Mouse (Mus musculus) CH12.LX (cell line): ENCODE measurements around the gene Tes3-ps. TPM values are rescaled to one million over a fixed set of nuclear protein-coding genes. Genes with fewer than 3 reads are reported as not detected.

Experiments used
- DNase-seq: peaks from one replicate; pipeline ENCODE4 v3.0.0-alpha.2; 2013; ENCODE audit errors: extremely low read depth
- H3K27ac ChIP-seq: 2 replicates; pipeline ENCODE4 v1.5.1; 2012; ENCODE audit warnings: low read depth, mild to moderate bottlenecking, control low read depth, moderate library complexity; ENCODE audit not compliant: insufficient read depth
- H3K27me3 ChIP-seq: replicated peaks from 2 replicates; pipeline ENCODE3; 2012; ENCODE audit warnings: inconsistent platforms
- H3K36me3 ChIP-seq, 2 experiments: replicated peaks in 1 of 2; 2 replicates each; pipeline versions ENCODE3 to v1.6.1; 2012; ENCODE audit warnings: inconsistent platforms in 1 of 2, low read length in 1 of 2, mild to moderate bottlenecking in 1 of 2, mixed read lengths in 1 of 2, moderate library complexity in 1 of 2; ENCODE audit not compliant: control insufficient read depth in 1 of 2, insufficient read depth in 1 of 2
- H3K4me1 ChIP-seq, 2 experiments: 2 replicates each; pipeline ENCODE4 v1.6.1; 2012; ENCODE audit warnings: inconsistent platforms in 1 of 2, moderate library complexity in 1 of 2; ENCODE audit not compliant: insufficient read depth in 2 of 2, control insufficient read depth in 1 of 2
- H3K4me2 ChIP-seq: 2 replicates; pipeline ENCODE4 v1.6.1; 2012; ENCODE audit warnings: low read depth, mild to moderate bottlenecking, control low read depth; ENCODE audit not compliant: poor library complexity, insufficient read depth, severe bottlenecking
- H3K4me3 ChIP-seq, 3 experiments: fragments of 150-350 bp in 1 of 3; sonication (generic) in 1 of 3; replicated peaks in 1 of 3; 2 replicates each; pipeline versions ENCODE3 to v1.5.1; 2011 to 2012; ENCODE audit warnings: low read depth in 2 of 3, low read length in 2 of 3, mild to moderate bottlenecking in 2 of 3, moderate library complexity in 2 of 3, control low read depth in 1 of 3, improper control_type of control experiment in 1 of 3, inconsistent platforms in 1 of 3, mixed read lengths in 1 of 3; ENCODE audit not compliant: poor library complexity in 1 of 3
- H3K79me2 ChIP-seq: replicated peaks from 2 replicates; pipeline ENCODE4 v1.6.1; 2012; ENCODE audit warnings: mild to moderate bottlenecking, moderate library complexity; ENCODE audit not compliant: control insufficient read depth, poor library complexity, insufficient read depth, severe bottlenecking; ENCODE audit errors: extremely low read depth
- H3K9ac ChIP-seq: 2 replicates; pipeline ENCODE4 v1.6.1; 2012; ENCODE audit warnings: low read depth, mild to moderate bottlenecking, control low read depth, moderate library complexity; ENCODE audit not compliant: insufficient read depth
- H3K9me3 ChIP-seq: replicated peaks from 2 replicates; pipeline ENCODE3; 2012; ENCODE audit warnings: low read length, inconsistent platforms, mixed read lengths
- BHLHE40 ChIP-seq: IDR thresholded peaks from 2 replicates; pipeline ENCODE4 v1.6.1; 2011; ENCODE audit warnings: mild to moderate bottlenecking, low read depth, low read length, improper control_type of control experiment
- CHD1 ChIP-seq: IDR thresholded peaks from 2 replicates; pipeline ENCODE4 v1.6.1; 2012; ENCODE audit warnings: low read depth, low read length, improper control_type of control experiment, inconsistent platforms
- CHD2 ChIP-seq: IDR thresholded peaks from 2 replicates; pipeline ENCODE4 v1.6.1; 2011; ENCODE audit warnings: low read length, improper control_type of control experiment
- CTCF ChIP-seq, 2 experiments: IDR thresholded peaks in 1 of 2; conservative IDR thresholded peaks in 1 of 2; 2 replicates each; pipeline ENCODE4 v1.5.1; 2011 to 2012; ENCODE audit warnings: low read depth in 2 of 2, low read length in 2 of 2, improper control_type of control experiment in 1 of 2, inconsistent platforms in 1 of 2, mild to moderate bottlenecking in 1 of 2, moderate library complexity in 1 of 2
- E2F4 ChIP-seq: IDR thresholded peaks from 2 replicates; pipeline ENCODE4 v1.6.1; 2011; ENCODE audit warnings: low read depth, low read length, improper control_type of control experiment; ENCODE audit not compliant: insufficient replicate concordance
- EP300 ChIP-seq: IDR thresholded peaks from 2 replicates; pipeline ENCODE4 v1.6.1; 2011; ENCODE audit warnings: low read length, improper control_type of control experiment
- ETS1 ChIP-seq: conservative IDR thresholded peaks from 2 replicates; pipeline ENCODE4 v1.6.1; 2012; ENCODE audit warnings: low read depth, mild to moderate bottlenecking, inconsistent platforms, low read length, improper control_type of control experiment, moderate library complexity
- GABPA ChIP-seq: IDR thresholded peaks from 2 replicates; pipeline ENCODE4 v1.6.1; 2012; ENCODE audit warnings: low read depth, low read length, improper control_type of control experiment, inconsistent platforms; ENCODE audit not compliant: insufficient replicate concordance
- IRF4 ChIP-seq: IDR thresholded peaks from 2 replicates; pipeline ENCODE4 v1.6.1; 2014; ENCODE audit warnings: low read depth, mild to moderate bottlenecking, inconsistent platforms, low read length, improper control_type of control experiment
- JUN ChIP-seq: IDR thresholded peaks from 2 replicates; pipeline ENCODE4 v1.6.1; 2011; ENCODE audit warnings: low read depth, mild to moderate bottlenecking, low read length, improper control_type of control experiment, moderate library complexity; ENCODE audit not compliant: insufficient read depth
- JUND ChIP-seq: conservative IDR thresholded peaks from 2 replicates; pipeline ENCODE4 v1.6.1; 2011; ENCODE audit warnings: low read depth, low read length, improper control_type of control experiment
- MAX ChIP-seq: IDR thresholded peaks from 2 replicates; pipeline ENCODE4 v1.6.1; 2011; ENCODE audit warnings: low read length, improper control_type of control experiment
- MEF2A ChIP-seq: IDR thresholded peaks from 2 replicates; pipeline ENCODE4 v1.6.1; 2014; ENCODE audit warnings: low read depth, mild to moderate bottlenecking, inconsistent platforms, low read length, improper control_type of control experiment, borderline replicate concordance
- NRF1 ChIP-seq: IDR thresholded peaks from 2 replicates; pipeline ENCODE4 v1.6.1; 2014; ENCODE audit warnings: low read depth, mild to moderate bottlenecking, inconsistent platforms, low read length, improper control_type of control experiment, moderate library complexity
- POLR2AphosphoS2 ChIP-seq: IDR thresholded peaks from 2 replicates; pipeline ENCODE4 v1.6.1; 2011; ENCODE audit warnings: low read depth, low read length, improper control_type of control experiment
- SIN3A ChIP-seq: IDR thresholded peaks from 2 replicates; pipeline ENCODE4 v1.6.1; 2012; ENCODE audit warnings: low read length, improper control_type of control experiment, inconsistent platforms
- SMC3 ChIP-seq: IDR thresholded peaks from 2 replicates; pipeline ENCODE4 v1.6.1; 2011; ENCODE audit warnings: low read depth, low read length, improper control_type of control experiment
- TBP ChIP-seq: conservative IDR thresholded peaks from 2 replicates; pipeline ENCODE4 v1.6.1; 2011; ENCODE audit warnings: low read depth, low read length, improper control_type of control experiment
- UBTF ChIP-seq: IDR thresholded peaks from 2 replicates; pipeline ENCODE4 v1.6.1; 2012; ENCODE audit warnings: low read depth, mild to moderate bottlenecking, inconsistent platforms, low read length, improper control_type of control experiment, moderate library complexity
- USF1 ChIP-seq: IDR thresholded peaks from 2 replicates; pipeline ENCODE4 v1.6.1; 2014; ENCODE audit warnings: low read depth, mild to moderate bottlenecking, inconsistent platforms, low read length, improper control_type of control experiment
- USF2 ChIP-seq: conservative IDR thresholded peaks from 2 replicates; pipeline ENCODE4 v1.6.1; 2011; ENCODE audit warnings: low read depth, low read length, improper control_type of control experiment
- ZC3H11A ChIP-seq: IDR thresholded peaks from 2 replicates; pipeline ENCODE4 v1.6.1; 2012; ENCODE audit warnings: low read depth, mild to moderate bottlenecking, inconsistent platforms, low read length, improper control_type of control experiment
- ZKSCAN1 ChIP-seq: IDR thresholded peaks from 2 replicates; pipeline ENCODE4 v1.6.1; 2012; ENCODE audit warnings: low read depth, inconsistent platforms, low read length, improper control_type of control experiment, borderline replicate concordance
- ZMIZ1 ChIP-seq: IDR thresholded peaks from 2 replicates; pipeline ENCODE4 v1.6.1; 2012; ENCODE audit warnings: low read depth, mild to moderate bottlenecking, inconsistent platforms, low read length, improper control_type of control experiment
- dilution Hi-C: fragments of 300-500 bp; cut with MboI; formaldehyde crosslinking; loops from 2 replicates; pipeline ENCODE4 v1.14.3; 2020; ENCODE audit warnings: low sequenced_read_pairs; ENCODE audit not compliant: extremely low pct_unique_long_range_greater_than_20kb, extremely low pct_ligation_motif_present
- in situ Hi-C: fragments of 300-500 bp; cut with MboI; formaldehyde crosslinking; loops from 3 replicates; pipeline ENCODE4 v1.14.3; 2019; ENCODE audit warnings: low sequenced_read_pairs, low pct_ligation_motif_present, low pct_unique_long_range_greater_than_20kb, mixed read lengths
- polyA plus RNA-seq: library from polyadenylated mRNA; unstranded; fragments of >175 nt; gene quantifications from 2 replicates; pipeline ENCODE4 v1.2.1, GENCODE M21; 2012; ENCODE audit warnings: low read depth; ENCODE audit not compliant: insufficient read length
- total RNA-seq, 2 experiments: library from RNA; depleted of rRNA; stranded (reverse); fragments of 300-350 nt in 1 of 2; fragments of >200 nt in 1 of 2; gene quantifications; 2 replicates each; pipeline ENCODE4 v1.2.3; 2012 to 2014

The Tes3-ps gene
- total RNA-seq (2012; rRNA removed) = 0.25 TPM in 2 replicates
- 2.3 and 2.5 TPM in 2 replicates for total RNA-seq (2014; rRNA removed)
- polyA plus RNA-seq = 1.6 and 1.7 TPM in 2 replicates

DNA sequence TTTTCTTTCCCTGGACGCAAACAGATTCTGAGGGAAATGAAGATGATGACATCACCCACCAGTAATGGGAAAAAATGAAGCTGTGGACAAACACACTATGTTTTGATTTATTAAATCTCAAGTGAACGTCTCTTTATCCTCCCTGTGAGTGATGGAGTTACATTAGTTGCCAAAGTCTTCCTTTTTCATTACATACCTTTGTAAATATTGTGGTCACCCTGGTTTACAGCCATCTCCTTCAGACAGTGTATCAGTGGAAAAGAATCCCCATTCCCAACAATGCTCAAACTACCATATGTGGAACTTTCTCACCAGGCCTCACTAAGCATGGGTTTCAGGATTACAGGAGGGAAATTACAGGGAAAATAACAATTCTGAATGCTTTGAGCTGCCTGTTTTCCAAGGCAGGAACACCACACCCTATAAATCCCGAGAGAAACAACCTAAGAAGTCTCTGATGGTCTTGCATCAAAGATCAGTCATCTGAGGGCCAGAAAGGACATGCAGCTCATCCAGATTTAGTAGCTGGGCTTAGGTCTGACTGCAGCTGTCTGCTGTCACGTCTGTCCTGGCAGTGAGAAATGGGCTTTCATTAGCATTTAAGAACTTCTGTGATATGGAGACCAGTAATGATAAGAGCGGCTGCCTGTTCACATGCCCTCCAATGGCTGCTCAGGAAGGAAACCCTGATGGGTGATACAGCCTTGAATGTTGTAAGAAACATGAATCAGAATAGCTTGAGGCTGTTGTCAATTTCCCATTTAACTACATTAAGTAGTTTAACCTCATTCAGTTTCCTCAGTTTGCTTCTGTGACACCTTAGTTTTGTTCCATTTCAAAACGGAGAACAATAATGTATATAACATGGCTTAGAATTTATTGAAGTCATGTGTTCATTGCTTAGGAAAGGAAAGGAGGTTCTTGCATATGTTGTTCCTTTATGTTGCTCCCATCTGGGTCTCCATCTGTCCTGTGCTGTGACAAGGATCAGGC is at the start of gene Tes3-ps:
Tes3-ps (plus strand) TSS at position 943 of the 993 bp plus-strand sequence.
- no peak within 1 kb of the TSS for H3K27ac ChIP-seq
- no peaks in the 10 kb centered on the region for H3K9me3 ChIP-seq
- no peaks in the 10 kb centered on the region for H3K79me2 ChIP-seq
- no peaks in the 10 kb centered on the region for H3K27me3 ChIP-seq
- H3K36me3 ChIP-seq = no peaks in the 10 kb centered on the region
- in situ Hi-C loops = no loop called here
- H3K4me1 ChIP-seq = no peaks in the 10 kb centered on the region
- no peak for TF ChIP-seq SMC3
- TF ChIP-seq JUN = no peak
- no peak for TF ChIP-seq CHD1
- TF ChIP-seq USF2 = no peak
- TF ChIP-seq MEF2A = no peak
- TF ChIP-seq ZC3H11A = no peak
- TF ChIP-seq BHLHE40 = no peak
- TF ChIP-seq IRF4 = no peak
- no peak for TF ChIP-seq MAX
- no peak for TF ChIP-seq ZMIZ1
- TF ChIP-seq POLR2AphosphoS2 = no peak
- no peak for TF ChIP-seq USF1
- no peak for TF ChIP-seq ZKSCAN1
- no peak for TF ChIP-seq UBTF
- no peak for DNase-seq
- no peak within 1 kb of the TSS for H3K4me2 ChIP-seq
- dilution Hi-C loops = no loop called here
- H3K9ac ChIP-seq = no peak within 1 kb of the TSS
- H3K4me3 ChIP-seq = no peak within 1 kb of the TSS

DNA sequence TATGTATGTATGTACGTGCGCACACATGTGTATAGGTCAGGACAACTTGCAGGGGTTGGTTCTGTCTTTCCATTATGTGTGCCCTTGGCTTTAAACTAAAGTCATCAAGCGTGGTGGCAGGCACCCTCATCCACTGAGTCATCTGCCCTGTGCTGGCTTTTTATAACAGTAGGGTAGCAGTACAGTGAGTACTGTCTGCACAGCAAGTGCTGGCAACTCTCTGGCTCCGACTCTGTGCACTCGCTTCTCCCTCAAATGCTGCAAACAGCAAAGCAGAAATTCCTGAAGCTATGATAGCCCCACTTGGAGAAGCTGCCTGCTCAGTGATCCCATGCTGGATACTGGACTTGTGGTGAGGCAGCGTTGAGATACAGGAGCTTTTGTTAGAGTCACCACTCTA is 48.7 kb upstream of the Tes3-ps start:
- Histone ChIP-seq H3K27ac (no peak overlapping the region), H3K4me2 (no peak overlapping the region), H3K9ac (no peak overlapping the region), H3K4me1 (no peaks in the 10 kb centered on the region), H3K4me3 (no peak overlapping the region), H3K9me3 (no peaks in the 10 kb centered on the region), H3K79me2 (no peaks in the 10 kb centered on the region), H3K36me3 (peaks cover 48 to 80% of the 10 kb centered on the region in 2 experiments), H3K27me3 (no peaks in the 10 kb centered on the region)
- no peak for DNase-seq
- no peak for TF ChIP-seq CHD1
- TF ChIP-seq NRF1 = no peak
- no peak for TF ChIP-seq ZMIZ1
- no peak for TF ChIP-seq USF1
- no peak for TF ChIP-seq CHD2
- TF ChIP-seq TBP = no peak
- no peak for TF ChIP-seq ETS1
- TF ChIP-seq E2F4 = no peak
- TF ChIP-seq JUND = no peak
- TF ChIP-seq GABPA = no peak
- no peak for TF ChIP-seq SIN3A
- TF ChIP-seq ZC3H11A = no peak
- no peak for TF ChIP-seq EP300
- no peak for TF ChIP-seq UBTF
- no peak for TF ChIP-seq MAX
- no peak for TF ChIP-seq CTCF (conservative IDR thresholded peaks at IDR 0.05 in 1 of 2, IDR thresholded peaks at IDR 0.05 in 1 of 2; ENCODE audit: low read depth in 2 of 2, low read length in 2 of 2)
- no peak for TF ChIP-seq ZKSCAN1
- in situ Hi-C loops (loop anchor here (10.0 kb wide), 1 partner anchor 200 kb away; no protein-coding TSS in a partner anchor), dilution Hi-C loops (no loop called here)
